Mouse (Mus musculus) heart, embryonic 13.5 days (tissue): Measurements from ENCODE around the gene Ece2. TPM values are rescaled to one million over a fixed set of nuclear protein-coding genes. Genes with fewer than 3 reads are reported as not detected.
"Not testable (repeated sequence)": the region's sequence is repeated elsewhere in the genome, so short reads cannot be mapped to it uniquely, and the experiment has no call there.

Experiments used
- ATAC-seq: fragments of 200-750 bp; cut with Nextera tagmentation; 2 replicates; pipeline ENCODE4 v1.8.0; 2017; ENCODE audit warnings: moderate TSS enrichment; ENCODE audit not compliant: insufficient number of reproducible peaks, low FRiP score, low TSS enrichment; ENCODE audit errors: extremely low read depth
- H3K27ac ChIP-seq: fragments of 300-500 bp; sonication (generic); replicated peaks from 2 replicates; pipeline ENCODE4 v1.5.1; 2015; ENCODE audit warnings: moderate library complexity, mild to moderate bottlenecking, inconsistent platforms
- H3K27me3 ChIP-seq: fragments of 300-500 bp; sonication (generic); replicated peaks from 2 replicates; pipeline ENCODE4 v1.6.1; 2015; ENCODE audit warnings: mild to moderate bottlenecking, inconsistent platforms
- H3K36me3 ChIP-seq: fragments of 300-500 bp; sonication (generic); 2 replicates; pipeline ENCODE4 v1.6.1; 2015; ENCODE audit warnings: mild to moderate bottlenecking, inconsistent platforms
- H3K4me1 ChIP-seq: fragments of 300-500 bp; sonication (generic); 2 replicates; pipeline ENCODE4 v1.6.1; 2015; ENCODE audit warnings: inconsistent platforms
- H3K4me2 ChIP-seq: fragments of 300-500 bp; sonication (generic); 2 replicates; pipeline ENCODE4 v1.6.1; 2015; ENCODE audit warnings: inconsistent platforms, mild to moderate bottlenecking, moderate library complexity
- H3K4me3 ChIP-seq: fragments of 300-500 bp; sonication (generic); 2 replicates; pipeline ENCODE4 v1.5.1; 2015; ENCODE audit warnings: moderate library complexity, mild to moderate bottlenecking, inconsistent platforms
- H3K9ac ChIP-seq: fragments of 300-500 bp; sonication (generic); 2 replicates; pipeline ENCODE4 v1.6.1; 2015; ENCODE audit warnings: inconsistent platforms, mild to moderate bottlenecking, moderate library complexity
- H3K9me3 ChIP-seq: fragments of 300-500 bp; sonication (generic); 2 replicates; pipeline ENCODE4 v1.6.1; 2016; ENCODE audit warnings: inconsistent platforms
- WGBS: fragments of 180-500 bp; shearing (Covaris S2); methylation state at CpG from one replicate; pipeline ENCODE4 v1.1.7; 2015; ENCODE audit warnings: mixed read lengths; 5-methylcytosine and 5-hydroxymethylcytosine counted together
- polyA plus RNA-seq: library from polyadenylated mRNA; unstranded; fragments of >200 nt; fragmentation: Nextera tagmentation; extraction: Ambion mirVana; gene quantifications from 2 replicates; pipeline ENCODE4 v1.2.1, GENCODE M21; 2015

Ece2 gene
- polyA plus RNA-seq, 1 experiment from 2014 or later, result 0.92 TPM

DNA sequence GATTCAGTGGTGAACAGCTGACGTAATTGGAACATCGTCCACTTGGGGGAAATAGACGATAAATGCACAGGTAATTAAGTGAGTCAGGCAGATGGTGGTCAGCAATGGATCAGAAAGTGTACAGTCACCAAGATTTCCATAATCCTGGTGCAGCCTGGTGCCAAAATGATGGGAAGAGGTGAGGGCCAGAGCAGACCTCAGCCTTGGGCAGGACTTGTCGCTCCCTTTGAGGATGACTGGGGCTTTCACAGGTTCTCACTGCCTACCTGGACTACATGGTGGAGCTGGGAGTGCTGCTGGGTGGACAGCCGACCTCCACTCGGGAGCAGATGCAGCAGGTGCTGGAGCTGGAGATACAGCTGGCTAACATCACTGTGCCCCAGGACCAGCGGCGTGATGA, 7.8 kb downstream of the Ece2 start:
- Histone ChIP-seq H3K36me3 (no peaks in the 10 kb centered on the region), H3K27ac (no peak overlapping the region), H3K27me3 (0 out of 2 replicates have a peak, but pooled peaks cover 4% of the 10 kb centered on the region), H3K4me3 (no peak overlapping the region), H3K4me1 (no peaks in the 10 kb centered on the region), H3K9me3 (no peaks in the 10 kb centered on the region), H3K4me2 (no peak overlapping the region), H3K9ac (no peak overlapping the region)
- WGBS, result 63% methylated on average over 8 of the region's 8 CpGs
- no peak for ATAC-seq

DNA sequence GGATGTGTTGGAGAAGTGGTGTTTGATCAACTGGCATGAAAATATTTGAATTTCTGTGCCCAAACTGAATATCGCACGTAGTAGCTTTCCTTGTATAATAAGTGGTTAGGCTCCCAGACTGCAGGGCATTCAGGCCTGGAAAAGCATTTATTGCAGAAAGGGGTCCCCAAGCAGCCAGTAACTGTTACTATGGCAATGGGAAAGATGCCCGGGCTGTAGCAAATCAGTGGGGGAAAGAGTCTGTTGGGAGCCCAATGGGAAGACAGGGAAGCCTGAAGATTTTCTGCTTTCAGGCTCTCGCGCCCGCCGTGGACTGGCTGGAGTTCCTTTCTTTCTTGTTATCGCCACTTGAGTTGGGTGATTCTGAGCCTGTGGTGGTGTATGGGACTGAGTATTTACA, 8.7 kb downstream of the Ece2 start:
- Histone ChIP-seq H3K9me3 (no peaks in the 10 kb centered on the region), H3K9ac (no peak overlapping the region), H3K36me3 (no peaks in the 10 kb centered on the region), H3K4me2 (no peak overlapping the region), H3K4me3 (no peak overlapping the region), H3K27me3 (0 out of 2 replicates have a peak, but pooled peaks cover 3% of the 10 kb centered on the region), H3K4me1 (no peaks in the 10 kb centered on the region), H3K27ac (no peak overlapping the region)
- WGBS, result 75% methylated on average over 8 of the region's 8 CpGs
- no peak for ATAC-seq

DNA sequence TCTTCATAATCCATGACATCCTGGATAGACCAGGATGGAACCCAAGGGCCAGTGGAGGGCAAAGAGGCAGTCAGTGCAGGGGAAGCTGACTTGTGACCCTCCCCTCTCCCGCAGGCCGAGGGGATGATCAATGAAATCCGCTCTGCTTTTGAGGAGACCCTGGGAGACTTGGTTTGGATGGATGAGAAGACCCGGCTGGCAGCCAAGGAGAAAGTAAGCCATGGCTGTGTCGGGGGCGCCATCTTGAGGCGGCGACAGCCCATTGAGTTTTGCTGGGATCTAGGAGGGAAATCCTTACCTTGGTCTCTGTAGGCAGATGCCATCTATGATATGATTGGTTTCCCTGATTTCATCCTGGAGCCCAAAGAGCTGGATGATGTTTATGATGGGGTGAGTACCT, 12.5 kb downstream of the Ece2 start:
- Histone ChIP-seq H3K4me2 (no peak overlapping the region), H3K9me3 (no peaks in the 10 kb centered on the region), H3K27me3 (peaks cover 4% of the 10 kb centered on the region; the same call in 1 of the 2 replicates), H3K9ac (no peak overlapping the region), H3K4me1 (no peaks in the 10 kb centered on the region), H3K4me3 (no peak overlapping the region), H3K27ac (no peak overlapping the region), H3K36me3 (no peaks in the 10 kb centered on the region)
- 1% methylated on average over 8 of the region's 8 CpGs for WGBS
- no peak for ATAC-seq

- no peaks in the 10 kb centered on the region for H3K9me3 ChIP-seq
- no peaks in the 10 kb centered on the region for H3K4me1 ChIP-seq
- H3K9ac ChIP-seq, result no peak overlapping the region
- no peak overlapping the region for H3K27ac ChIP-seq
- ATAC-seq, result no peak
- no peaks in the 10 kb centered on the region for H3K36me3 ChIP-seq
- WGBS, result 67% methylated on average over 7 of the region's 7 CpGs
- H3K27me3 ChIP-seq, result peaks cover 4% of the 10 kb centered on the region; the same call in 1 of the 2 replicates
- H3K4me2 ChIP-seq, result no peak overlapping the region
- no peak overlapping the region for H3K4me3 ChIP-seq
Measured at GRCm38 (mm10) chr16:20643911-20644310, 14.3 kb downstream of the Ece2 start.

- peak within 1 kb of the TSS; percentile 80 for H3K4me3 ChIP-seq
- peak within 1 kb of the TSS; percentile 82 for H3K27ac ChIP-seq
- H3K9ac ChIP-seq, result peak within 1 kb of the TSS; percentile 95
- H3K36me3 ChIP-seq, result peaks cover 36% of the 10 kb centered on the region
- H3K4me1 ChIP-seq, result peaks cover 18% of the 10 kb centered on the region
- 2% methylated on average over 46 of the region's 46 CpGs for WGBS
- peak; percentile 93 for ATAC-seq
- H3K4me2 ChIP-seq, result peak within 1 kb of the TSS; percentile 97
- 0 out of 2 replicates have a peak, but pooled peaks cover 2% of the 10 kb centered on the region for H3K27me3 ChIP-seq
- no peaks in the 10 kb centered on the region for H3K9me3 ChIP-seq
Measured at GRCm38 (mm10) chr16:20651076-20651946, 21.7 kb downstream of the Ece2 start, which contains the start of gene Psmd2. Psmd2 (plus strand) TSS chr16:20651652.

- peak overlapping the region; percentile 80 for H3K4me3 ChIP-seq
- H3K9me3 ChIP-seq, result no peaks in the 10 kb centered on the region
- peak overlapping the region; percentile 82 for H3K27ac ChIP-seq
- 10% methylated on average over 11 of the region's 12 CpGs for WGBS
- H3K4me1 ChIP-seq, result peaks cover 18% of the 10 kb centered on the region
- H3K36me3 ChIP-seq, result peaks cover 43% of the 10 kb centered on the region
- H3K27me3 ChIP-seq, result no peaks in the 10 kb centered on the region
- ATAC-seq, result no peak
- peak overlapping the region; percentile 95 for H3K9ac ChIP-seq
- H3K4me2 ChIP-seq, result peak overlapping the region; percentile 97
Measured at GRCm38 (mm10) chr16:20651947-20652310, 22.3 kb downstream of the Ece2 start.

- Histone ChIP-seq H3K9me3 (no peaks in the 10 kb centered on the region), H3K9ac (no peak overlapping the region), H3K27me3 (no peaks in the 10 kb centered on the region), H3K36me3 (peaks cover 57% of the 10 kb centered on the region), H3K27ac (no peak overlapping the region), H3K4me3 (no peak overlapping the region), H3K4me1 (peaks cover 18% of the 10 kb centered on the region), H3K4me2 (peak overlapping the region; percentile 97; the same call in 1 of the 2 replicates)
- 48% methylated on average over 2 of the region's 2 CpGs for WGBS
- no peak for ATAC-seq
Measured at GRCm38 (mm10) chr16:20653315-20653714, 23.7 kb downstream of the Ece2 start.

- Histone ChIP-seq H3K27me3 (no peaks in the 10 kb centered on the region), H3K36me3 (peaks cover 98% of the 10 kb centered on the region), H3K9ac (no peak overlapping the region), H3K4me2 (no peak overlapping the region), H3K9me3 (no peaks in the 10 kb centered on the region), H3K27ac (no peak overlapping the region), H3K4me1 (peaks cover 8% of the 10 kb centered on the region), H3K4me3 (no peak overlapping the region)
- WGBS, result 84% methylated on average over 4 of the region's 4 CpGs
- no peak for ATAC-seq
Measured at GRCm38 (mm10) chr16:20657661-20658060, 28.0 kb downstream of the Ece2 start.

DNA sequence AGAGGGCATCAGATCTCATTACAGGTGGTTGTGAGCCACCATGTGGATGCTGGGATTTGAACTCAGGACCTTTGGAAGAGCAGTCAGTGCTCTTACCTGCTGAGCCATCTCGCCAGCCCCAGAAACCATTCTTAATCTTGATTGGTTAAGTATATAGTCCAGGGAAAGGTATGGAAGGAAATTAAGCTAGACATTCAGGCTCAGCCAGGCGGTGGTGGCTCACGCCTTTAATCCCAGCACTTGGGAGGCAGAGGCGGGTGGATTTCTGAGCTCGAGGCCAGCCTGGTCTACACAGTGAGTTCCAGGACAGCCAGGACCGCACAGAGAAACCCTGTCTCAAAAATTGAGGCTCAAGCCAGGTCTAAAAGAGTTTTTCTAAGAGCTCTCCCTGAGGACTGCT, 38.4 kb downstream of the Ece2 start, which contains the start of gene Eif4g1:
TSS of gene Eif4g1 (plus strand) at position 301 of the 400 bp plus-strand sequence.
- WGBS, result 82% methylated on average over 5 of the region's 6 CpGs

GRCm38 (mm10) chr16:20670291-20670690, 40.7 kb downstream of the Ece2 start:
- no peak overlapping the region for H3K4me3 ChIP-seq
- H3K9me3 ChIP-seq, result no peaks in the 10 kb centered on the region
- H3K4me1 ChIP-seq, result peaks cover 23% of the 10 kb centered on the region
- no peaks in the 10 kb centered on the region for H3K27me3 ChIP-seq
- H3K36me3 ChIP-seq, result peaks cover 13% of the 10 kb centered on the region
- no peak overlapping the region for H3K4me2 ChIP-seq
- no peak for ATAC-seq
- no peak overlapping the region for H3K9ac ChIP-seq
- H3K27ac ChIP-seq, result no peak overlapping the region
- WGBS, result 88% methylated on average over 3 of the region's 3 CpGs

More for the DNA sequence above, 38.4 kb downstream of the Ece2 start, which contains the start of gene Eif4g1:
- H3K4me1 ChIP-seq, H3K9ac ChIP-seq, H3K4me2 ChIP-seq, H3K9me3 ChIP-seq, ATAC-seq, H3K4me3 ChIP-seq, H3K27ac ChIP-seq, H3K27me3 ChIP-seq: not testable (repeated sequence)
- peaks cover 23% of the 10 kb centered on the region for H3K36me3 ChIP-seq

DNA sequence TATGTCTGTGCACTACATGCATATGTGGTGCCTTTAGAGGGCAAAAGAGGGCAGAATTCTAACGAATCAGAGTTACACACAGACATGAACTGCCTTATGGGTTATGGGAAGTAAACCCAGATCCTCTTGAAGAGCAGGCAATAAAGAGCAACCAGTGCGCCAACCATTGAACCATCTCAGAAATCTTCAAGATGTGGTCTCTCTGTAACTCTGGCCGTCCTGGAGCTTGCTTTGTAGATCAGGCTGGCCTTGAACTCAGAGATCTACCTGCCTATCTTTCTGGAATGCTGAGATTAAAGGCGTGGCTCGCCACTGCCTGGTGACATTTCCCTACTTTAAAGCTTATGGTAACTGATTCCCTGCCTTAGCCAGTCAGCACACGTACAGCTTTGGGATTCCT, 42.3 kb downstream of the Ece2 start:
- Histone ChIP-seq H3K9ac (peak overlapping the region; percentile 73), H3K4me1 (peaks cover 26% of the 10 kb centered on the region), H3K9me3 (no peaks in the 10 kb centered on the region), H3K27me3 (no peaks in the 10 kb centered on the region), H3K4me2 (peak overlapping the region; percentile 98), H3K4me3 (peak overlapping the region; percentile 93), H3K36me3 (peaks cover 28% of the 10 kb centered on the region), H3K27ac (peak overlapping the region; percentile 65)
- WGBS, result 23% methylated on average over 6 of the region's 6 CpGs
- no peak for ATAC-seq
